Mouse (Mus musculus): ENCODE data around the gene Fam227a.
A peak's percentile ranks its signal among the peaks of the same experiment; 100 is the strongest.
"Not testable (repeated sequence)": the region's sequence is repeated elsewhere in the genome, so short reads cannot be mapped to it uniquely, and the experiment has no call there.

Gene Fam227a

GRCm38 (mm10) chr15:79684616-79685015 lies 25.9 kb upstream of the Fam227a start:
- no peak for DNase-seq (ENCODE audit: low read depth, low spot score)

GRCm38 (mm10) chr15:79683707-79684465 lies 25.1 kb upstream of the Fam227a start:
- DNase-seq (ENCODE audit: low read depth, low spot score) = no peak

- no peak for DNase-seq (ENCODE audit: low read depth, low spot score)
These were observed 24.4 kb upstream of the Fam227a start for GRCm38 (mm10) chr15:79683146-79683545.

GRCm38 (mm10) chr15:79681973-79682372 lies 23.2 kb upstream of the Fam227a start:
- DNase-seq (ENCODE audit: low read depth, low spot score) = no peak

DNA sequence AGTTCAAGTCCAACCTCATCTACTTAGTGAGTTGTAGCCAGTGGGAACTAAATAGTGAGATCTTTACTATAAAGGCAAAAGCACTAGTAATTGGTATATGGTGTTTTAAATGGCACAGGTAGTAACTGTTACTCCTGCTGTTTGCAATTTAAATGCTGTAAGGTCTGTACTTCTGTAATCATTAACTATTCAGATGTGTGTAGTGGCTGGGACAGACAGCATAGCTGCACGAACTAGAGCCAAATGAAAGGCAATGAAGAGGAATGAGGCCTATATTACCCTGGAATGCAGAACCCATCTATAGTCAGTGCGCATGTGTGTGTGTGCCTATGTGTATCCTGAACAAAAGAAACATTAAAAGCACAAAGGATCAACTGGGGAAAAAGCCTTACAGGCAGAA lies 19.2 kb upstream of the Fam227a start:
- DNase-seq (ENCODE audit: low read depth, low spot score) = no peak

- DNase-seq (ENCODE audit: low read depth, low spot score) = not testable (repeated sequence)
These were observed 13.1 kb upstream of the Fam227a start for GRCm38 (mm10) chr15:79671828-79672348.

GRCm38 (mm10) chr15:79670972-79671299 lies 12.2 kb upstream of the Fam227a start:
- no peak for DNase-seq (ENCODE audit: low read depth, low spot score)

GRCm38 (mm10) chr15:79670249-79670971 lies 11.7 kb upstream of the Fam227a start, which contains the start of gene Tomm22:
TSS of gene Tomm22 (plus strand) at chr15:79670861.
- DNase-seq (ENCODE audit: low read depth, low spot score) = peak; percentile 61

- no peak for DNase-seq (ENCODE audit: low read depth, low spot score)
These were observed 10.4 kb upstream of the Fam227a start for GRCm38 (mm10) chr15:79669195-79669594.

- no peak for DNase-seq (ENCODE audit: low read depth, low spot score)
These were observed 5.9 kb upstream of the Fam227a start for GRCm38 (mm10) chr15:79664666-79665065.

DNA sequence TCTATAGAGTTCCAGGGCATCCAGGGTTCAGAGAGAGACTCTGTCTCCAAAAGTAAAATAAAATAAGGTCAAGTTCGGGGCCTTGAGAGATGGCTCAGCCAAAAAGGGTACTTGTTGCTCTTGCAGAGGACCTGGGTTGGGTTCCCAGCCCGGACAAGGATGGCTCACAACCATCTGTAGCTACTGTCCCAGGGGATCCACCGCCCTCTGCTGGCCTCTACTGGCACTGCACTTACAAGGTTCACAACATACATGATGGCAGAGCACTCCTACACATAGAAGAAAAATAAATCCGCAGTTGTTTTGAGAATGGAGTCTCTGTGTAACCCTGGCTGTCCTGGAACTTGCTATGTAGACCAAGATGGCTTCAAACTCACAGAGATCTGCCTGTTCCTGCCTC lies 3.1 kb upstream of the Fam227a start:
- DNase-seq (ENCODE audit: low read depth, low spot score) = peak; percentile 61

- DNase-seq (ENCODE audit: low read depth, low spot score) = peak; percentile 83
These were observed 772 bp downstream of the Fam227a start for GRCm38 (mm10) chr15:79657837-79658530.

DNA sequence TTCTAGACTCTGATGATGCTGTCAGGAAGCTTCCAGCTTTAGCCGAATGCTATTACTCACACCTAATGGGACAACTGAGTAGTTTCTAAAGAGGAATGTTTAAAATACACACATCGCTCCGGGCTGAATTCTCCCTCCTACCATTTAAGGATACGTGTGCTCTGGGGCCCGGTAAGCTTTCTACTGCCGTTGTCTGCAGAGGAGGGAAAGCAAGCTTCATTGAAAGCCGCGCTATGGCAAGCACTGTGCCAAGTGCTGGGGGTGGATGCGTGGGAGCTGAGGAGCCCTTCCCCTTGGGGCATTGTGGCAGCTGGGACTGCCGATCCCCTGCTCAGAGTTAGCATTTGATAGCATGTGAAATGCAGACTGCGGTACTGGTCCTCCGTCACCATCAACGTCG lies 2.3 kb downstream of the Fam227a start:
- DNase-seq (ENCODE audit: low read depth, low spot score) = no peak

GRCm38 (mm10) chr15:79651481-79651880 lies 7.3 kb downstream of the Fam227a start:
- DNase-seq (ENCODE audit: low read depth, low spot score) = no peak

DNA sequence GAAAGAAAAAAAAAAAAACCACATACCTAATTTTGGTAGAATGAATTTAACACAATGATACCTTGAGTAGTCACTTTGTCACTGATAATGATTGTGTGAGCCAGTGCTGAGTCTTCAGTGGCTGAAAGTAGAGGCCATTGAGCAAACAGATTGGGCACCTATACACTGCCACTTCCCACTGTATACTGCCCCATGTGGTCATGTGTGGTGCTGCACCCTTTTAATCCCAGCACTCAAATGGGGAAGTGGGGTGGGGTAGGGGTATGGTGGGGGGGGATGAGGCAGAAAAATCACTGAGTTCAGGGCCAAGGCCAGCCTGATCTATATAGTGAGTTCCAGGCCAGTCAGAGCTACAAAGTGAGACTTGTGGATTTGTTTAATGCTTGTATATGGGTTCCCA lies 8.2 kb downstream of the Fam227a start:
- no peak for DNase-seq (ENCODE audit: low read depth, low spot score)

GRCm38 (mm10) chr15:79648130-79648529 lies 10.6 kb downstream of the Fam227a start:
- DNase-seq (ENCODE audit: low read depth, low spot score) = no peak

DNA sequence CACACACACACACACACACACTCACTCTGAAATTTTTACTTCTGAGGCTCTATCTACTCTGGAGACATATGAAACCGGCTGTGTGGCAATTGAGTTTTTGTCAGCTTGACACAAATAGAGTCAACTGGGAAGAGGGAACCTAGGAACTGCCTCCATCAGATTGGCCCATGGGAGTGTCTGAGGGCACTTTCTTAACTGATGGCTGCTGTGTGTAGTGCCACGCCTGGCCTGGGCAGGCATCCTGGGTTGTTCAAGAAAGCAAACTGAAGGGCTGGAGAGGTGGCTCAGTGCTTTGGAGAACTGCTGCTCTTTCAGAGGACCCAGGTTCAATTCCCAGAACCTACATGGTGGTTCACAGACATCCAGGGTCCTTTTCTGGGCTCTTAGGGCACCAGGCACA lies 13.3 kb downstream of the Fam227a start:
- no peak for DNase-seq (ENCODE audit: low read depth, low spot score)

DNA sequence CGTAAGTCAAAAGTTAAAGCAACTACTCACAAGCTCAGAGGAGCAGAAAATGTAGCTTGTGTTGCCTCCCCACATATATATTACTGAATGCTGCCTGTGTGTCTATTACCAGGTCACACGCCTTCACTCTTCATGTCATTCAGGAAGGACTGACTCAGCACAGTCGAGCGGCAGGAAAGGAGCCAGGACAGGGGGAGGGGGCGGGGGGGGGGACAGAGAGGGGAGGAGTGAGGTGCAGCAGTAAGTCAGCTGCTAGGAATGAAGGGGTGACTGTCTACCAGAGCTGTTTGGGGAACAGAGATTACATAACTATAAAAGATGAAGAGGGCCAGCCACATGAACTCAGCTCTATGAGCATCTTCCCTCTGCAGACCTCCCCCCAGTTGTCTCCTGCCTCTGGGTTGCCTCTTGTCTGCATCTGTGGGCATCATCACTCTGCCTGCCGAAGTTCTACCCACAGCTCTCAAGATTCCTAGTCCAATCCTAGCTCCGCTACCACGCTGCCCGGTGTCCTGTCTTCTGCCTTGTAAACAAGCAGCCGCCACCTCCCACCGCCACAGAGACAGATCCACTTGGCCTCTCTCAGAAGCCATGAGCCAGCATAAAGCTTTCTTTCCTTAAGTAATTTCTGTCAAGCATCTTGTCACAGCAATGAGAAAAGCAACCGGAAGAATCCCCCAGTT lies 17.5 kb downstream of the Fam227a start:
- DNase-seq (ENCODE audit: low read depth, low spot score) = no peak

DNA sequence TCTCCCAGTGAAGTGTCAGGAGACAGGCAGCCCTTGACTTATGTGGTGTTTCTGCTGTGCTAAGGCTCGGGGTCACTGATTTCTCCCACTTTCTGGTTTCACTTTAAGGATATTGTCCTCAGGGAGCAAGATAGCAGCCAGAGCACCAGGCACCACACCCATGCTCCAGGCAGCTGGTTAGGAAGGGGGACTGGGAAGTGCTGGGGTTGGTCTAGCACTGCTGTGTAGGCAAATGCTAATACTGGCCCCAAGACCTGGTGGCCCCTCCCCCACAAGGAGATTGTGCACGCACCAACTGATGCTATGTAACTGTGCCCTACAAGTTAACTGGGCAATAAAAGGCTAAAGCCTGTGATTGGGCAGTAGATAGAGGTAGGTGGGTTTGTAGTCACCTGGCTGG lies 28.3 kb downstream of the Fam227a start:
- DNase-seq (ENCODE audit: low read depth, low spot score) = peak; percentile 40

DNA sequence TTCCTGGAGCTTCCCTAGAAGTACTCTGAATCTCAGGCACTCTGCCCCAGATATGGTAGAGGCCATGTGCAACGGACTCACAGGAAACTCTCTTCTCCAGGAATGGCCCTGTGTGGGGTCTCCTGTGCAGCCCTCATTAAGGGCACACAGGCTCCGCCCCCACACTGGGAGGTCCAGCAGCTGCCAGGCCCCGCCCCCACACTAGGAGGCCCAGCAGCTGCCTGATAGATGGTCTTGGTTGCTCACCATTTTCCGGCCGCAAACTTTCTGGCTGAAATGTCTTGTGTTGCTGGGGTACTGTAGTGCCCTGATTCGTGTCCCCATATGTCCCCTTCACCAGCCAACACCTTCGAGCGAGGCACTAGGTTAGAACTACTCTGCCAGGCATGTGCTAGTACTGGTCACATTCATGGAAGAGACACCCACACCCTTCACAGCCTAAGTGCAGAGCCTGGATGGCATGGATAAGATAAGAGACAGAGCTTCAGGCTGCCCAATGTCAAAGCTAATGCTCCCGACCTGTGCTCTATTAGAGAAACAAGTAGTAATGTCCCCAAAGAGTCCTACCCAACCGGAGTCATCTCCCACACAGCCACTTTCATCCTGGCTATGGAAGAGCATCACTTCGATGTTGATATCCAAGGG lies 38.9 kb downstream of the Fam227a start:
- DNase-seq (ENCODE audit: low read depth, low spot score) = no peak

GRCm38 (mm10) chr15:79618456-79618855 lies 40.3 kb downstream of the Fam227a start:
- no peak for DNase-seq (ENCODE audit: low read depth, low spot score)

Measured in WW6 (cell line).